Mouse (Mus musculus) liver, adult 2 months (tissue): Measurements from ENCODE around the gene Prss30. TPM values are rescaled to one million over a fixed set of nuclear protein-coding genes. Genes with fewer than 3 reads are reported as not detected.

Experiments used
- DNase-seq: peaks from one replicate; pipeline ENCODE4 v3.0.0-alpha.2; 2011; ENCODE audit warnings: low read depth, low spot score; ENCODE audit errors: extremely low read depth
- H3K27ac ChIP-seq: fragments of 200-500 bp; replicated peaks from 2 replicates; pipeline ENCODE4 v1.5.1; 2012; ENCODE audit warnings: low read depth, mild to moderate bottlenecking, control low read depth, inconsistent platforms, low read length; ENCODE audit not compliant: insufficient read depth
- H3K27me3 ChIP-seq: fragments of 200-500 bp; 2 replicates; pipeline ENCODE4 v1.6.1; 2012; ENCODE audit warnings: mild to moderate bottlenecking, moderate library complexity, low read length, inconsistent platforms; ENCODE audit not compliant: control insufficient read depth, insufficient read depth
- H3K36me3 ChIP-seq: fragments of 200-500 bp; 2 replicates; pipeline ENCODE4 v1.6.1; 2012; ENCODE audit warnings: low read length, inconsistent platforms; ENCODE audit not compliant: control insufficient read depth, insufficient read depth
- H3K4me1 ChIP-seq: fragments of 200-500 bp; 2 replicates; pipeline ENCODE4 v1.6.1; 2011; ENCODE audit warnings: low read length; ENCODE audit not compliant: control insufficient read depth, insufficient read depth
- H3K4me3 ChIP-seq: fragments of 200-500 bp; 2 replicates; pipeline ENCODE4 v1.5.1; 2011; ENCODE audit warnings: low read depth, mild to moderate bottlenecking, control low read depth, low read length, moderate library complexity; ENCODE audit not compliant: insufficient read depth
- H3K79me2 ChIP-seq: fragments of 200-500 bp; 2 replicates; pipeline ENCODE4 v1.6.1; 2012; ENCODE audit warnings: inconsistent platforms, mild to moderate bottlenecking, low read length, moderate library complexity; ENCODE audit not compliant: control insufficient read depth, insufficient read depth
- H3K9ac ChIP-seq: fragments of 200-500 bp; 2 replicates; pipeline ENCODE4 v1.6.1; 2012; ENCODE audit warnings: low read depth, mild to moderate bottlenecking, control low read depth, inconsistent platforms, low read length
- CTCF ChIP-seq: fragments of 200-500 bp; IDR thresholded peaks from 2 replicates; pipeline ENCODE4 v1.5.1; 2011; ENCODE audit warnings: low read depth, low read length, control low read depth
- POLR2A ChIP-seq: fragments of 200-500 bp; IDR thresholded peaks from 2 replicates; pipeline ENCODE4 v1.6.1; 2011; ENCODE audit warnings: low read length, control low read depth; ENCODE audit not compliant: insufficient read depth; ENCODE audit errors: extremely low read depth
- WGBS: fragments of 180-500 bp; shearing (Covaris S2); methylation state at CpG from one replicate; pipeline ENCODE4 v1.1.7; 2018; 5-methylcytosine and 5-hydroxymethylcytosine counted together
- polyA plus RNA-seq: library from polyadenylated mRNA; depleted of rRNA; stranded (reverse); fragments of >200 nt; gene quantifications from 2 replicates; pipeline ENCODE4 v1.2.3, GENCODE M21; 2012
- total RNA-seq: library from RNA; depleted of rRNA; stranded (reverse); fragments of >200 nt; gene quantifications from 2 replicates; pipeline ENCODE4 v1.2.3, GENCODE M21; 2014

Gene Prss30
- total and polyA plus RNA-seq, 2 experiments, result 0.16 to 0.18 TPM

DNA sequence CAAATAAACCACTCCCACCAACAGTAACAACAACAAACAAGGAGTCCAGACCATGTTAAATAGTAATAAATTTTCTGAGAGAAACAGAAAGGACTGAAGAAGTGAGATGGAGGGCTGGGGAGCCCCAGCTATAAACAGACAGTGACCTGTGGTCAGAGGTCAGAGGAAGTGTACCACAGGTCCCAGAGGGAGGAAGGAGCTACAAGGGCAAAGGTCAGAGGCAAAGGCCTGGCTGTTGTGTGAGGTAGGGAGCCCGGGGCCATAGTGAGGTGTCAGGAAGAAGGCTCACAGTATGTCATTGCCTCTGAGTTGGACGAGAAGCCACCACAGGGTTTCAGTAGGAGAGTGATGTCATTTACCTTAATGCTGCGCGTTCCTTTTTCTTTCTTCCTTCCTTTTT, 2.5 kb upstream of the Prss30 start:
- TF ChIP-seq CTCF, result no peak
- TF ChIP-seq POLR2A, result no peak
- Histone ChIP-seq H3K4me3 (no peak overlapping the region), H3K4me1 (no peaks in the 10 kb centered on the region; the same call in 1 of the 2 replicates), H3K27me3 (no peaks in the 10 kb centered on the region), H3K27ac (no peak overlapping the region), H3K79me2 (no peaks in the 10 kb centered on the region), H3K36me3 (no peaks in the 10 kb centered on the region), H3K9ac (no peak overlapping the region)
- peak; percentile 56 for DNase-seq
- WGBS, result 51% methylated on average over 4 of the region's 4 CpGs

DNA sequence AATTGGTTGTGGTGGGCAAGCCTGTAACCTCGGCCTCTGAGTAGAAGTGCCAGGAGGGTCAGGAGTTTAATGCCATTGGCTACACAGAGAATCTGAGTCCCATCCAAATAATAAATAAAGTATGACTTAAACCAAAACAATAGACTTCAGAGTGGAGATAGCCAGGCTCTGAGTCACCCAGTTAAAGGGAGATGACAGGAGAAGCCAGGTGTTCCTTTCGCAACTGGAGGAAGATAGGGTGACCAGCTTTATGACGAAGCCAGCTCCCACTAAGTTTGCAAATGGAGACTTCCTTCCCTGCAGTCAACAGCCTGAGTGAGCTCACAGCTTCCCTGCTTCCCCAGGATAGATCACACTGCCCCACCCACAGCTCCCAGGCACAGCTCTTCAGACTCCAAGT, 895 bp downstream of the Prss30 start:
- WGBS, result 74% methylated on average over 3 of the region's 3 CpGs
- H3K4me1 ChIP-seq, result no peaks in the 10 kb centered on the region; the same call in 1 of the 2 replicates

DNA sequence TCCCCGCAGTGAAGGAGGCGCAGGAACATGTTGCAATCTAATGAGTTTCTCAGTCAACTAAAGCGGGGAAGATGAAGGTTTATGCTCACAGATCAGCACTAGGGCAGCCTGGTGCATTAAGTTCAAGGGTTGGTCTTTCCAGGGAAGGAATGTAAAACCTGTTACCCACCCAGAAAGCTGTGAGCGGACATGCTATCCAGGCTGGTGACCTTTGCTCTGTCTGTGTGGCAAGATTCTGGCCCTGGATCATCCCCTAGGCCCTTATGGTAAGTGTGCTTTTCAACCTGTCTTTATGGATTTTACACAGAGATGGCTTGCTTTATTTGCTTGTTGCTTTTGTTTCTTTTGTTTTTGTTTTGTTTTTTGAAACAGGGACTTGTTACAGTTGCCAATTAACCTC, 3.7 kb downstream of the Prss30 start:
- H3K4me3 ChIP-seq, result no peak overlapping the region
- TF ChIP-seq POLR2A, result no peak
- TF ChIP-seq CTCF, result no peak
- no peaks in the 10 kb centered on the region for H3K79me2 ChIP-seq
- DNase-seq, result peak; percentile 42
- H3K9ac ChIP-seq, result no peak overlapping the region
- H3K27ac ChIP-seq, result no peak overlapping the region
- H3K36me3 ChIP-seq, result no peaks in the 10 kb centered on the region
- WGBS, result 75% methylated on average over 4 of the region's 4 CpGs
- no peaks in the 10 kb centered on the region for H3K27me3 ChIP-seq
- H3K4me1 ChIP-seq, result no peaks in the 10 kb centered on the region

More for the DNA sequence above, 895 bp downstream of the Prss30 start:
- no peak for DNase-seq
- TF ChIP-seq POLR2A (no peak), CTCF (no peak)
- Histone ChIP-seq H3K9ac (no peak overlapping the region), H3K4me3 (no peak overlapping the region), H3K27me3 (no peaks in the 10 kb centered on the region), H3K27ac (no peak overlapping the region), H3K79me2 (no peaks in the 10 kb centered on the region), H3K36me3 (no peaks in the 10 kb centered on the region)

DNA sequence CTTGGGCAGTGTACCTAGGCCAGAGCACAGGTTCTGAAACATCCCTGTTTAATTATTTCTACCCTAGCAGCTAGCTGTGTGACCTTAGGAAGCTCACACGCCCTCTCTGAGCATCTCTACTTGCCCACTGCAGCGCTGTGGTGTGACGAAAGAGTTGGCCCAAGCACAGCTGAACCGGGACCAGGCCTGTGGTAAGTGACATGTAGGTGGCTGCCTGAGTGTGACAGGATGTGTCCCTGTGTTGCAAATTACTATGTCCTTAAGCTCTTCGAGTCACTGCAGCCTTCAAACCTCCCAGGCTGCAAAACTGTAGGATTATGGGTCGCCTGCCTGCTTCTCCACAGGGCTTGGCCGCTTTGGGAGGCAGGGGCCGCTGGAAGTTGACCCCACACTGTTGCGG, 9.1 kb downstream of the Prss30 start:
- TF ChIP-seq POLR2A (no peak), CTCF (no peak)
- Histone ChIP-seq H3K4me3 (no peak overlapping the region), H3K79me2 (no peaks in the 10 kb centered on the region), H3K27me3 (no peaks in the 10 kb centered on the region), H3K36me3 (no peaks in the 10 kb centered on the region), H3K9ac (no peak overlapping the region), H3K27ac (no peak overlapping the region), H3K4me1 (no peaks in the 10 kb centered on the region)
- WGBS, result 70% methylated on average over 9 of the region's 9 CpGs
- DNase-seq, result no peak

DNA sequence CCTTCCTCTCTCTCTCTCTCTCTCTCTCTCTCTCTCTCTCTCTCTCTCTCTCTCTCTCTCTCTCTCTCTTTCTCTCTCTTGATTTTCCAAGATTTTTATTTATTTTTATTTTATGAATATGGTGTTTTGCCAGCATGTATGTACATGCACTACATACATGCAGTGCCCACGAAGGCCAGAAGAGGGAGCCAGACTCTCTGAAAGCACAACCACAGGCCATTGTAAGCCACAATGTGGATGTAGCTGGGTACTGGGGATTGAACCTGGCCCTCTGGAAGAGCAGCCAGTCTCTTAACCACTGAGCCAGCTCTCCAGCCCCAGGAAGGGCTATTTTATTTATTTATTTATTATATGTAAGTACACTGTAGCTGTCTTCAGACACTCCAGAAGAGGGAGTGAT, 11.1 kb downstream of the Prss30 start:
- DNase-seq, result peak; percentile 63
- no peaks in the 10 kb centered on the region for H3K36me3 ChIP-seq
- WGBS, result 7% methylated on average over 1 of the region's 1 CpGs
- H3K79me2 ChIP-seq, result no peaks in the 10 kb centered on the region
- H3K4me3 ChIP-seq, result no peak overlapping the region
- H3K4me1 ChIP-seq, result no peaks in the 10 kb centered on the region
- TF ChIP-seq POLR2A, result no peak
- TF ChIP-seq CTCF, result peak; percentile 84
- no peaks in the 10 kb centered on the region for H3K27me3 ChIP-seq
- no peak overlapping the region for H3K27ac ChIP-seq
- H3K9ac ChIP-seq, result no peak overlapping the region

DNA sequence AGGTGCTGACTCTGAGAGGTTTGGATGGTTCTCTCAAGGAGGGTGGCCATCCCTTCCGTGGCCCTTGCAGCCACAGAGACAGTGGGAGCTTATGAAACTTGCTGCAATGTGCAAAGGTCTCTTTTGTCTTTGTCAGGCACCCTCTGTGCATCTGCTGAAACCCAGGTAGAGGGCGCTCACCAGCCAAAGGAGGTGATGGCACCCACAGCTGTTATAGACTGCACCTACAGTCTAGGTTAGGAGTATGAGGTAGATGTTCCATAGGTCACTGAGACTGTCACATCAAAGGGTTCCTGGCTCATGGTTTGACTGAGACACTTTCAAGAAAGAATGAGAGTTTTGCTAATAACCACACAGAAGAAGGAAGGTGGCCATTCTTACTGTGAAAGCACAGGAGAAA, 11.6 kb downstream of the Prss30 start:
- DNase-seq, result no peak
- Histone ChIP-seq H3K4me3 (no peak overlapping the region), H3K9ac (no peak overlapping the region), H3K79me2 (no peaks in the 10 kb centered on the region), H3K4me1 (no peaks in the 10 kb centered on the region), H3K27ac (no peak overlapping the region), H3K27me3 (no peaks in the 10 kb centered on the region), H3K36me3 (no peaks in the 10 kb centered on the region)
- WGBS, result 55% methylated on average over 2 of the region's 2 CpGs
- TF ChIP-seq CTCF (no peak), POLR2A (no peak)
